Mouse (Mus musculus) adrenal gland, postnatal 36 days (tissue): ENCODE results near the gene Iqce. TPM values are rescaled to one million over a fixed set of nuclear protein-coding genes. Genes with fewer than 3 reads are reported as not detected.

Source experiments
- DNase-seq, 2 experiments: peaks; one replicate each; pipeline ENCODE4 v3.0.0; 2021; ENCODE audit warnings: mixed read lengths in 1 of 2
- total RNA-seq, 2 experiments: library from RNA; stranded (reverse); gene quantifications; 2 replicates each; pipeline ENCODE4 v1.2.3; 2021

Iqce gene
- total RNA-seq, 2 experiments from 2014 or later: 18.6 to 19.7 TPM

DNA sequence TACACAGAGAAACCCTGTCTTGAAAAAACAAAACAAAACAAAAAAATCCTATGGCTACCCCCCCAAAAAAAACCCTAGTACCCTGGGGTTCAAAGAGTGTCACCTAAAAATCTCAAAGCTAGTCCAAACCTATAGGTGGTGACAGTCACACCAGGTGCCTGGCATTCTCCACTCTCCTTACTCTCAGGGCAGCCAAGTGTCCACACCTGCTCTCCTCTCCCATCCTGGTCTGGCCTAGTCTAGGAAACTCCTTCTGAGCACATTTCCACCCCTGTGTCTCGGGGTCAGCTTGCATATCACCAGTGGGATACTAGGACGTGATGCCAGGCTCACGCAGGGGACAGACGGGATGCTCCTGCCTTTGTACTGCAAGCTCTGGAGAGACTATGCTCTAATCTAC, 62.9 kb downstream of the Iqce start:
- DNase-seq: no peak

DNA sequence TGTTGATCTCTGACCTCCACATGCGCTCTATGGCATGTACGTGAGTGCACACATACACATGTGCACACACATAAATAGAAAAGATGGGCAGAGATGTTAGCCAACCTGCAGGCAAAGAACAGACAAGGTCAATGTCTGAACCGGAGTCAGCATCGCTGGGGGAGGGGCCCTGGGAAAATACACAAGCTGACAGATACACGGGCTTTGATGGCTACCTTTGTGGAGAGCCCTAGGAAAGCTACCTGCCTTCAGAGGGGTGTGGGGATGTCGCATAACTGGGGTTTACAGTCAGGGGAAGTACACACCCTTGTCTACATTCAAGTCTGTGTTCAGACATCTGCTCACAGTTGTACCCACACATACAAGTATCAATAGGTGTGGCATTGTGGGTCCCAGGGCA, 63.7 kb downstream of the Iqce start:
- DNase-seq: no peak

DNA sequence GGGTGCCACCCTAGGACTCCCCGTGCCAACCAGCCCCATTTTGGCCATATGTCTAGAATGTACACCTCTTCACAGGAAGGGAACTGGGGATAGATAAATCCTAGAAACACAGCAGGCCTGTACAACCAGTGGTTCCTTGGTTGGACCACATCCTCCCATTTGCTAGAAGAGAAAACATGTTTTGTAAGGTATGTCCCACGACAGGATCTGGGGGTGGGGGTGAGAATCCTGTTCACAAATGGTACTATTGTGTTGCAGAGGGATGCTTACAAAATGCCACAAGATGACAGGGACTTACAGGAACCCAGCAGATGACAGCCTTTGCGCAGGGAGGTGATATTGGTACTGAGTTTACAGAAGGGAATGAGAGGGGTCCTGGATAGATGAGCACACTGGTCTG, 64.2 kb downstream of the Iqce start:
- DNase-seq: no peak

DNA sequence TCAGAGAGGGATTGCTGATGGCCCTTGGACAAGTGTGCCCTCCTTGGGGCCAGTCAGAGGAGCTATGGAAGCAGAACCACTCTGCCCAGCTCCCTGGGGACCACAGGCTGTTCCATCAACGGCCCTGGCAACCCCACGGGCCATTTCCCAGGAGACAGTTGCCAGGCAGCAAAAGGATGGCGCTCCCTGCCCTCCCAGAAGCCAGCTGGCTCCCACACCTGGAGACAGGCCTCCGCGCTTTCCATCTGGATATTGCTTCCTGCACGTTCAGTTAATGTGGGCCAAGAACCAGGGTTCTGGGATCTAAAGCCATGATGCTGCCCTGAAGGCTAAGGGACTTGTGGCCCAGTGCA, 65.1 kb downstream of the Iqce start:
- peak in 1 of 2 experiments; percentile 56 for DNase-seq

DNA sequence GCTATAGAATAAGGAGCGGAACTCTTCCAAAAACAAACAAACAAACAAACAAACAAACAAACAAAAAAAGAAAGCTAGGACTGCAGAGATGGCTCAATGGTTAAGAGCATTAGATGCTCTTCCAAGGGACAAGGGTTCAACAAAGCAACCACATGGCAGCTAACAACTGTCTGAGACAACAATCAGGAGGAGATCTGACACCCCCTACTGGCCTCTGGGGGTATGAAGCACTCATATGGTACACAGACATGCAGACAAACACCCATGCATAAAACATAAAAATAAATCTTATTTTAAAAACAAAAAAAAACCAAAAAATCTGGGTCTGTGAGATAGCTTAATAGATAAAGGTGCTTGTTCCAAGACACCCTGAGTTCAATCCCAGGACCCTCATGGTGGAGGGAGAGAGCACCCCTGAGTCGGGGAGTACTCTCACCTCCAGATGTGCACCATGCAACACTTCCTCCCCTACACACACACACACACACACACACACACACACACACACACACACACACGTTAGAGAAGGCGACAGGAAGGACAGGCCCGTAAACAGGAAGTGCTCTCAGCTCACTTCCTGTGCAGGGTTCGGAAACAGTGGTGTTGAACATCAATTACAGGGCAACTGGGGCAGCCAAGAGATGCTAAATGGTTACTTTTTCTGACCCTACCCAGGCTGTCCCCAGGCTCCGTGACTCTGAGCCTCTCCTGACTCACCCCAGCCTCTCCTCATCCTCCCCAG, 65.7 kb downstream of the Iqce start:
- DNase-seq: no peak

DNA sequence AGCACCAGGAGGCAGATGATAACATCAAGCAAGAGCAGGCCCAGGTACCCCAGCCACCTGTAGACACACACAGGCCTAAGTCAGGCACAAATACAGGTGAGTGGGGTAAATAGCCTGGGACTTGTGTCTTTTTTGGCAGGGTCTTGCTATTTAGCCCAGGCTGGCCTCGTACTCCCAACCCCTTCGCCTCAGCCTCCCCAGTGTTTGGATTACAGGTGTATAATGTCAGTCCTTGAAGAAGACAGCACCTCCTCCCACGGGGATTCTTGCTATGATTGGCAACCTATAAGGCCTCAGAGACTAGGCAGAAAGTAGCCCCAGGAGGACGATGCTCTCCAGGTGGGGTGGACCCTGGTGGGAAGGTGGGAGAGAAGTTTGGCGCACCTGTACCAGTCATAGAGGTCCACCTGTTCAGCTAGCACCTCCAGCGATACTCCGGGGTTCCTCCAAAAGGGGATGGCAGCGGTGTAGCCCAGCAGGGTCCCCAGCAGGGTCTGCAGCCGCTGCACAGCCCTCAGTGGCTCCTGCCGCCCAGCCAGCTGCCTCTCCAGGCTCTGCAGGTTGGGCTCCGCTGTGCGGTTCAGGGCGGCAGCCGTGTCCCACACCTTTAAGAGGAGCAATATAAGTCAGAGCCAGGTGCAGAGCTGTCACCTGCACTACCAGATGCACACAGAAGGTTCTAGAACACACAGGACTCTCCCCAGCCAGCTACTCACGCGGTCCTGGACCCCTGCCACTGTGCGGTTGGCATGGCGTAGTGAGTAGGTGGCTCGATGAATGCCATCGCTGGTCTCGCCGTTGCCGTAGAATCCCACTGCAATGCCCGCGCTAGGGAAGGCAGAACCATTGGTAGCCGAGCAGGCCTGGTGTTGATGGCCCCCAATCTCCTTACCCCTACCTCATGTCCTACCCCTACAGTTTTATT, 67.1 kb downstream of the Iqce start:
- DNase-seq: no peak

DNA sequence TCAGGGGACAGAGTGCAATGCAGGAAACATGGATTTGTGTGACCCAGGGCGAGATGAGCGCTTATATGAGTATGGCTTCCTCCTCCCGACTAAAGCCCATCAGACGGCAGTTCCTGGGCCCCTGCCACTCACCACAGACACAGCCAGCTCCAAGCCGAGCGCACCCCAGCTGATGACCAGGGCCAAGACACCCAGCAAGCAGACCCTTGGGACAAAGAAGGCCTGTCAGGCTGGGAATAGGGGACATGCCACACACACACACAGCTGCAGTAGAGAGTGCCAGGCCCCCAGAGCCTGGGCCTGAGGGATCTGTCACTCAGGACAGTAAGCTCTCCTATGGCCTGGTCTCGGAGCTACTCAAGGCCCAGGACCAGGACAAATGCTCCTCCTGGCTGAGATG, 68.7 kb downstream of the Iqce start:
- no peak for DNase-seq

DNA sequence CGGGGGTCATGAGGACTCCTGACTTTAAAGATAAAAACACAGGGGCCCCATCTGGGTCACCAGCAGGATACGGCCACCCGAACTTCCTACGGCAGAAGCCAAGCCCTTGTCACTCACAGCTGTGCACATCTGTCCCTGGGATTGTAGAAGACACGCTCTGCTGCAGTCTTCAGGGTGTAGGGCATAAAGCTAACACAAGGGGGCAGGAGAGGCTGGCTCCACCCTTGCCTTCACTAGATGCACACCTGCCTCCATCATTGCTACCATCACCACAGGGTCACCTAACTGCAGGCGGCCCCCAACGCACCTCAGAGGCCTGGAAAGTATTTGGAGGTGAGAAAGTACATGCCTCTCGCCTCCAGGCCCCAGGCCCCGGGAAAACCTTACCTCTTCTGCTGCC, 73.2 kb downstream of the Iqce start:
- no peak for DNase-seq

DNA sequence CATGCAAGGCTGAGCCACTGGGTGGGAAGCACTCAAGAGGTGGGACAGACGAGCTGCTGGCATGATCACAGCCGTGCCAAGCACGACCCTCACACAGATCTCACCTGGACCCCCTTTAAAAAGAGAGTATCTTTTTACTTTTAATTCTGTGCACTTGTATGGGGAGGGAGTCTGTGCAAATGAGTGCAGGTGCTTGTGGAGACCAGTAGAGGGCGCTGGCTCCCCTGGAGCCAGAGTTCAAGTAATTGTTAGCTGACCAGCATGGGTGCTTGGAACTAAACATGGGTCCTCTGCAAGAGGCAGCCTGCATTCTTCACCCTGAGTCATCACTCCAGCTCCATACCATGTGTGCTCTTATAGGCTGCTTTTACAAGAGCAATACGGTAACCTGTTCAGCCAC, 74.6 kb downstream of the Iqce start:
- no peak for DNase-seq

DNA sequence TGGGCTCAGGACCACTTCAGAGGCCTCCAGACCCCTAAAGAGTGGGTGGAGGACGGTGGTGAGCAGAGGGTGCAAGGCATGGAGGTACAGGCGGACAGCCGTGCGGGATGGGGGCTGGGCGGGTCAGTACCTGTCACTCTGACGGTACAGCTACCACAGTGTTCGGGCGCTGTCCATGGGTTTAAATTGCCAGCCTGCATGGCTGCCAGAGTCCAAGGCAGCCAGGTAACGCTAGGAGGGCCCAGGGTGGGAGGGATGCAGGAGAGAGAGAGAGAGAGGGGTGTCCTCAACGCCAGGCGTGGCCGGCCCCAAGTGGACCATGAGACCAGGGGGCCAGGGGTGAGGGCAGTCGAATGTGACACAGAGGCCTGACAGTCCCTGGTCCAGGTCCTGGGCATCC, 77.2 kb downstream of the Iqce start:
- no peak for DNase-seq

DNA sequence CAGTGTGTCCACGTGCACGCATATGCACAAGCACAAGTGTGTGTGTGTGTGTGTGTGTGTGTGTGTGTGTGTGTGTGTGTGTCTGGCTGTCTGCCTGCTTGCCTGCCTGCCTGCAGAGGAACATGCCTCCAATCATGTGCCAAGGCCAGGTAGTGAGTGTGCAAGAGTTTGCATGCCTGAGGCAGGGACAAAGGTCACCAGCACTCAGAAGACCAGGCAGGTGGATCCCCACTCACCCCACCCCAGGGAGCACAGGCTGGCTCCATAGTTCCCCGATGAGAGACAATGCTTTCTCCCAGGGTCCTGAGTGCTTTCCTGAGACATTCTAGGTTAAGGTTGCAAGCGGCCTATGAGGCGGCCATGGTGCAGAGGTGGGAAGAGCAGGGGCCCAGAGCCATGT, 77.9 kb downstream of the Iqce start:
- DNase-seq: no peak

DNA sequence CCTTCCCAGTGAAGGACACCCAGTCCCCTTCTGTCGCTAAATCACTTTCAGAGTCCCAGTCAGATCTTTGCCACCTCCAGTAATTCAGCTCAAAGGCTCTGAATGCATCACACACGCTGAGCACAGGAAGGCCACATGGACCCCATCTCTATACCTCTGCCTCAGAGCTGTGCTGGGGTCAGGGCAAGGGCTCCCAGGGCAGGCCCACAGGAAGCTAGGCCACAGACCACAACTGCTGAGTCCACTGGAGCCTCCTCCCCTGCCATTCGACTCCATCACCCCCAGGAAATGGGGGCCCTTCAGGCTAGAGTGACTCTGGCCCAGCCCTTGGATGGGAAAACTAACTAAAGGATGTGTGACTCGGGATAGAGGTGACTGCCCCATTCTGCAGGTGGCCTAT, 78.4 kb downstream of the Iqce start:
- DNase-seq: no peak

DNA sequence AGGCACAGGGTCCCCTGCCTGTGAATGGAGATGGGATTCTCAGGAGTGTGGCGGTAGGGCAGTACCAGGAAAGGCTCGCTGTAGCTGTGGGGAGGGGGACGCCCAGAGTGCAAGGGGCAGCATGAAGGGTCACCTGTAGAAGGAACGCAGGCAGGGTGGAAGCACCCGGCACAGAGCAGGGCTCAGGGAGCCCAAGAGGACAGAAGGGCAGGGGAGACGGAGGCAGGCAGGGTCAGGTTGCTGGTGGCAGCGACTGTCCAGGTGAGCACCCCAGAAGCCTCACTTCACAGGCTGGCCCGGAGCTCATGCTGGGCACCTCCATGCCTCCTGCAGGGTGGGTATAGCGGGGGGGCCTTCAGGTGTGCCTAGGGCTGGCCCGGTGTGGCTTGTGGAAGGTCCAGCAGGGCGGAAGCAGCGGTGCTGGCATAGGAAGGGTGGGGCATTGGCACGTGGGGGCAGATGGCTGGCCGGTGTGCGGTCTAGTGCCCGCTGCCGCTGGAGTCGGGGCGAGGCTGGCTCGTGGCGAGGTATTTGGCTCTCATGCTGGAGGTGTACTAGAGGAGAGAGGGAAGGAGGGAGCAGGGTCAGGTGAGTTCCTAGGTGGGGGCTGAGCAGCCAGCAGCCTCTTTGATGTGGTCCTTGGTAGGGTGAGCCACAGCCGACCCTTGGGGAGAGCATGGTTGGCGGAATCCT, 79.1 kb downstream of the Iqce start:
- DNase-seq: no peak

DNA sequence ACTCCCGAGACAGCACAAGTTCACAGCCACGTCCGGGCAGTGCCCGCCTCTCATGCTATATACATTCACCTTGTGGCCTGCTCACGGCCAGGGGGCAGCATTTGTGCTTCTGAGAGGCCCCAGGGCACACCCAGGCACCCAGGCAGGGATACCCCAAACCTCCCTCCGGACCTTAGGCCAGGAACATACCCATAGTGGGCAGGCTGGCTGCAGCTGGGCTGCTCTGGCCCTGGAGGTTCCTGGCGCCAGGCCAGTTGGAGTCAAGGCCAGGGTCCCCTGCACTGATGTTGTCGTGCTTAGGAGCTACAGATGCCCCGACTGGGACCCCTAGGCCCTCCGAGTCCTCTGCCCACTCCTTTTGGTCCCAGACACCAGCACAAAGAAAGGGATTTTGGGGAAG, 80.7 kb downstream of the Iqce start:
- peak; percentile 66 for DNase-seq

DNA sequence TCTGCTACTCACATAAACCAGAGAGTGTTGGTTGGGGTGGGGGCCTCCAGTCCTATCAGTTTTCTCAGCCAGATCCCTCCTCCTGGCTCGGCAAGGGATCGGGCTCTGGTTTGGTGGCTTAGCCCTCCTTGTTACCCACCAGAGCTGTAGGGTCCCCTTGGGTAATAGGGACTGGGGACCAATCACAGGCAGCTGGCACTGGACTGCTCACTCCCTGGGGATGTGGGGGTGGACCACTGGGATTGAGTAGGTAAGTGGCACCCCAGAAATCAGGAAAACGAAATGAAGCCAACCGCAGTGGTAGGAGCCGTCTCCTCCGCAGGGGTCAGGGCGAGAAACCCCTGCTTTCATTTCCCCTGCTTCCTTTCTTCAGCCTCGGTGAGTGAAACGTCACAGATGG, 81.1 kb downstream of the Iqce start:
- DNase-seq: no peak

DNA sequence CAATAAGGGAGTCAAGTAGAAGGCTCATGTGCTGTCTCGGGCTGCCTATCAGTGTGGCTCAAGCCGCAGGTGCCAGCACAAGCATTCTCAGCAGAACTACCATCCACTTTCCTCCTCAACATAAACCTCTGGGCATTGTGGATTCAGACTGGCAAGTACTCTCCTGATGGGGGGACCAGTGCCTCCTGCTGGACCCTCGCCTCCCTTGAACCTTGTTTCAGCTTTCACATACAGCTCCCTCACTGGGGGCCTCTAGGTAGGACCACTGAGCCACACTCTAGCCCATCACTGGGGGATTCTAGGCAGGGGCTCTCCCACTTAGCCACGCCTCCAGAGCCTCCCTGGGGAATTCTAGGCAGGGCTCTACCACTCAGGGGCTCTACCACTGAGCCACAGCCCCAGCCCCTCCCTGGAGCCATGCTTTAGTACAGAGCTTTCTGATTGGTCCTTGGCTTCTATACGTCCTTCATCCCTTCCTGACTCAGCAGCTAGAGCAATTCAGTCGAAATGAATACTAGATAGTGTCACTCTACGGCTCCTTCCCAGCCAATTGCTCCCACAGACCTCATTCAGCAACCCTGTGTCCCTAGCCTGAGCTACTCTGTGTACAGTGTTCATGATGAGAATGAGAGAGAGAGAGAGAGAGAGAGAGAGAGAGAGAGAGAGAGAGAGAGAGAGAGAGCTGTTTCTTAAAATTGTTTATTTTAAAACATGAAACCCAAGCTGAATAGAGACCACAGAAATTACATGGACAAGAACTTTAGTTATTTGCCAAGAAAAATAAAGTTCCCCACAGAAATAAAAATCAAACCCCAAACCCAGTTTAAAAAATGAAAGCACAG, 82.1 kb downstream of the Iqce start:
- DNase-seq: no peak

DNA sequence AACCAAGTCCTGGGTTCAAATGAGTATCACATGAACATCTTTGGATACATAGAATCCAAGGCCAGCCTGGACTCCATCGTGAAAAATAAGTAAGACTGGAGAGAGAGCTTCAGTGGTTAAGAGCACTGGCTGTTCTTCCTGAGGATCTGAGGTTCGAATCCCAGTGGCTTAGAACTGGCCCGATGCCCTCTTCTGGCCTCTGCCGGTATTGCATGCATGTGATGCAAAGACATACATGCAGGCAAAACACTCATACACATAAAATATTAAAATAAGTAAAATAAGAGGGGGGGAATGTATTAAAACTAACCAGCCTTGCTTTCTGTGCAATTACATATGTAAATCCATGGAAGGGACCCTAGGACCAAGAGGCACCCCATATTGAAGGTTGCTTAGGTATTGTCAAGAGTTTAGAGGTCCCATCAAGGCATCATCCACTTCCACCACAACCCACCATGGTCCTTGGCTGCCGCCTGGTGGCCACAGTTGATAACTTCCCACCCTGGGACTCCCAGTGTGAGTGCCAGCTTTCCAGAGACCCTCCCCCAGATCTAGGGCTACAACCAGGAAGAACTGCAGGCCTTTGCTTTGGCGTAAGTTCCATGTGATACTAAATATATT, 82.9 kb downstream of the Iqce start:
- DNase-seq: peak; percentile 74 to 86

DNA sequence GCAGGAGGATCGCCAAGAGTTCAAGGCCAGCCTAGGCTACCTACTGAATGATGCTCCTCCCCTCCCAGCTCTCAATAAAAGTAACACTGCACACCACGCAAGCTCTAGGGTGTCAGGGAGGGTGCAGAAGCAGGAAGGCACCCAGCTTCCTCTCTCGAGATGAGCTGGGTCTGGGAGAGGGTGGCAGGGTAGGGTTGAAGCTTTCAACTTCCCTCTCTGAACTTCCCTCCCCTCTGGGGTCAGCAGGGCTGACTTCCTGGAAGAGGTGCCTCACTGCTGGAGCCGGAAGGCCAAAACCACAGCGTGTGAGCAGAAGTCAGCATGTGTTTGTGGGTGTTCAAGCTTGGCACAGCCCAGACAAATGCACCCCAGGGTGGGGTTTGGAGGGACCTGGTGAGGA, 84.5 kb downstream of the Iqce start:
- peak; percentile 44 to 58 for DNase-seq

DNA sequence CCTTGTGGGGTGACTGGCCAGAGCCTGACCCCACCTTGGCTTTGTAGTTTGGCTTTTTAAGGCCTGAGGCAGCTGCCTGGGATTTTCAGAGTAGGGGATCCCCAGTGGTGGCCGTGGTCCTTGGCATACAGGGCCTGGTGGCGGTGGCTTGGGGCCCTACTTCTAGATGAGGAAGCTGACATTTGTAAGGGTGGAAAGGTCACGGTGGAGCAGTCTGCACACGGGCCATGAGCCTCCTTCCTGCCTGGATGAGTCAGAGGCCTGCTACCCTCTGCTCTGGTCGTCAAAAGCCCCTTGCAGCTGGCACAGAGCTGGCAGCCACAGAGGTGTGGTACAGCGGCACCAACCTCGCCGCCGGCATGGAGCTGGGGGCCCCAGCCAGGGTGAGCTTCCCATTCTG, 85.5 kb downstream of the Iqce start:
- peak; percentile 50 to 72 for DNase-seq

DNA sequence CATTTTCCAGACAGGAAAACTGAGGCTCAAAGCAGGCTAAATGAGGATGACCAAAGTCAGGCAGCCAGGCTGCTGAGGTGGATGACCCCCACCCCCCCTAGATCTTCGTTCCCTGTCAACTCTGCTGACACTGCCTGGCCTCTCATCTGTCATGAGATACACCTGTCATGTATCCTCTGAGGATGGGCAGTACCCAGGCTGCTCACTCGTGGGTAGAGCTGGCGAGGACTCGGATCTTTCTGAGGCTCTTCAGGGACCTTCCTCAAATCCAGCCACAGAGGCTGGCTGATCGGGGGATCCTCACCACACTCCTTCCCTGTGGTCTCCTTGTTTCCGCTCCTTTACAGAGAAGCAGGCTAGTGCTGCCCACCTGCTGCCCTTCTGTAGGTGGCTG, 86.1 kb downstream of the Iqce start:
- DNase-seq: no peak

DNA sequence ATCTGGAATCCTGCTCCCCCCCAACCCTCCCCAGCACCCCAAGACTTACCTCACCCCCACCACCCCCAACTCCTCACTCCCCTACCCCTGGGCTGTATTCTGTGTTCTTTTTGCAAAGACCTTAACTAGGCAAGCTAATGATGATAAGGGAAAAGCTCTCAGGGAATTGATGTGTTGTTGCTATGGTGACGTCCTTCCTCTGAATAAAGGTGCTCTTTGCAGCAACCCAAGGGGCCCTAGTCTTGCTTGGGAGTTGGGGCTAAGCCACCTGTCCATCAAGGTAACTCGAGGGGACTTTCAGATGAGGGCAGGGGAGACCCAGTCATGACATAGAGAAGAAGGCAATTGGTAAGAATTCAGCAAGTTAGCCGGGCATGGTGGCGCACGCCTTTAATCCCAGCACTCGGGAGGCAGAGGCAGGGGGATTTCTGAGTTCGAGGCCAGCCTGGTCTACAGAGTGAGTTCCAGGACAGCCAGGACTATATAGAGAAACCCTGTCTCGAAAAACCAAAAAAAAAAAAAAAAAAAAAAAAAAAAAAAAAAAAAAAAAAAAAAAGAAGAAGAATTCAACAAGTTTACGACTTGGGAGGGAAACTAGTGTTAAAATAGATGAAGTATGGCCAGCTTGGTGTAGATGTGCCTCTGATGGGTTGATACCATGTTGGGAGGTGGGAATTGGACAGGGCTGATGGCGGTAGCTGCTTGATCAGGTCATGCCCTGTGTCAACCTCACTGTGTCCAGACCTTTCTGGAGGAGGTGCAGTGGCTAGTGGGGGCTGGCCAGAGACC, 86.7 kb downstream of the Iqce start:
- no peak for DNase-seq
